21 mouse cellular contexts compared by ENCODE assay signal in genomic region chr10:77461161-77461560, GRCm38 (mm10). TPM values are rescaled to one million over a fixed set of nuclear protein-coding genes. Genes with fewer than 3 reads are reported as not detected.
DNase-seq lines count a peak whose midpoint lies in the region; ATAC-seq lines count a peak whose summit lies in the region.
"Had no signal": no experiment of that assay in that cellular context is flagged by ENCODE, and none has a peak within 500 bp of the region (broad histone marks: within the 10 kb centered on the region; RNA-seq: fewer than 3 reads in every experiment).

No protein-coding gene starts in this region.

- intact Hi-C loops in left cerebral cortex, postnatal 4 days (cut with DNase I) = no loop called here

- peak; percentile 38 for DNase-seq in cerebellum, adult 9-11 months
- peak; percentile 66 for DNase-seq in cerebellum, postnatal 10 days
- no peak for DNase-seq in cerebellum, adult 11 months
- peak; percentile 52 to 61 for DNase-seq in cerebellum, postnatal 14 days
- no peak for DNase-seq in cerebellum, adult 9-10 months
- peak; percentile 17 for DNase-seq in left cerebral cortex, postnatal 4 days
- DNase-seq in left cerebral cortex, adult 8-10 months (ENCODE audit: low spot score in 2 of 2) = no peak
- DNase-seq: adrenal gland, adult 2 months; adrenal gland, adult 8-10 months; adrenal gland, postnatal 10 days; adrenal gland, postnatal 14 days; adrenal gland, postnatal 25 days; adrenal gland, postnatal 36 days; B cell, adult 2 months; cerebellum, adult 11-12 months; cerebellum, adult 18-20 months; cerebellum, adult 2 months had no signal

- no peak for ATAC-seq in cerebellum, adult (ENCODE audit: insufficient number of reproducible peaks, low FRiP score, low TSS enrichment)
- ATAC-seq: activated CD4-positive, CD25-positive, alpha-beta regulatory T cell, adult 4 months; CD4-positive, CD25-positive, alpha-beta regulatory T cell, adult 4 months; Patski had no signal

RNA-seq across cellular contexts. Expression of gene Adarb1, which starts 43.1 kb away (rescaled TPM):
- total RNA-seq in left cerebral cortex, postnatal 4 days (2021) = 10 to 100 TPM; 64.3 to 70.4 TPM
- total RNA-seq in left cerebral cortex, adult 8-10 months (2022) = 100 to 1,000 TPM; 130 to 141 (median 135) TPM

RNA-seq across cellular contexts. Expression of gene Fam207a, which starts 54.4 kb away (rescaled TPM):
- total RNA-seq in left cerebral cortex, postnatal 4 days (2021) = 10 to 100 TPM; 29.0 to 30.1 TPM
- total RNA-seq in left cerebral cortex, adult 8-10 months (2022) = 10 to 100 TPM; 26.6 to 32.7 (median 29.5) TPM

Comparison
In these comparisons a context has a peak if more than half of its experiments do, and no peak if none do; other contexts are left out.
1. DNase-seq: peak in cerebellum, adult 9-11 months (single experiment), cerebellum, postnatal 10 days (2 of 2), cerebellum, postnatal 14 days (2 of 2) and left cerebral cortex, postnatal 4 days (single experiment); none in cerebellum, adult 11 months (single experiment), cerebellum, adult 9-10 months (single experiment) and left cerebral cortex, adult 8-10 months (0 of 2).